Mouse (Mus musculus): ENCODE results near the gene Trim2. TPM values are rescaled to one million over a fixed set of nuclear protein-coding genes. Genes with fewer than 3 reads are reported as not detected.

The Trim2 gene
- polyA plus RNA-seq, 1 experiment from 2014 or later = 138 TPM

DNA sequence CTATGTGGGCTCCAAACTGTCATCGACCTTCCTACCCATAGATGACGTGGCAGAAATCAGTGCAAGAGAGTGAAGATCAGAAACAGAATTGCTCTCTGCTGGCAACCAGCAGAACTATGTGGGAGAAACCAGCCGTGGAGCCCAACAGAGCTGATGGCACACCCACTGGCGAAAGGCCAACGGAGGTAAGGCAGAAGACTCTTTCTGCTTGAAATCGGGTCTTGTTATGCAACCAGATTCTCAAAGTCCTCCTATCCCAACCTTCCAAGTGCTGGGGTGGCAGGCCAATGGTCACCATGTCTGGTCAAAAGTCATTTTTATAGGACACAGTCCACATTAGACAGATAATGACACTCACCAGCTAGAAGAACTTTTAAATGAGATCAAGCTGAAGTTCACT lies 92.2 kb downstream of the Trim2 start:
- WGBS = 84% methylated on average over 6 of the region's 6 CpGs
- Histone ChIP-seq H3K9ac (no peak overlapping the region; the same call in 1 of the 2 replicates), H3K9me3 (replicated peaks) (no peaks in the 10 kb centered on the region), H3K27ac (peak overlapping the region; percentile 82; the same call in 1 of the 2 replicates), H3K27me3 (no peaks in the 10 kb centered on the region), H3K4me2 (peak overlapping the region; percentile 44; the same call in 1 of the 2 replicates), H3K4me1 (peaks cover 81% of the 10 kb centered on the region), H3K36me3 (ENCODE audit: poor library complexity, severe bottlenecking) (peaks cover 14% of the 10 kb centered on the region), H3K4me3 (no peak overlapping the region)
- no peak for ATAC-seq

DNA sequence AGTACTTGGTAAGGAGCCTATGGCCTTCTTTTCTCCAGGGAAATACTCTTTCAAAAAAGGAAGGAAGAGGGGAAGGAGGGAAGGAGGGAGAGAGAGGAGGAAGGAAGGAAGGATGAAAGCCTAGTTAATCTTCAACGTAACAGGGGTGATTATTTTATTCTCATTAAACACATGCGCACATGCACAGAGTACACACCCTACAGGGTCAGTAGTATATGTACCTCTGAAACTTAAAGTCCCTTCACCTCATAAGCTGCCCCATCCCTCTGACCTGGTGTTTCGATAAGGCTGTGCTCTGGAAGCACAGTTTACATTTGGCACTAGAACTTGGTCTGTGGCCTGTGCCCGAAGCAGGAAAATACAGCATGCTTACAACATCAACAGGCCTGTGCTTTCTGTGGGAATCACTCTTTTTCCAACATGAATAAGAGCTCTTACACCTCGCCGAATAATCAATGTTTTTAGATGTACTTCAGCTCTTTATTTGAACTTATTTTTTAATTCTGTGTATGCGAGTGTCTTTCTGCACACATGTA lies 95.3 kb downstream of the Trim2 start:
- H3K27ac ChIP-seq = no peak overlapping the region
- H3K4me1 ChIP-seq = peaks cover 50% of the 10 kb centered on the region
- no peak overlapping the region for H3K4me2 ChIP-seq
- no peaks in the 10 kb centered on the region for H3K27me3 ChIP-seq
- H3K36me3 ChIP-seq (ENCODE audit: poor library complexity, severe bottlenecking) = peaks cover 45% of the 10 kb centered on the region
- ATAC-seq = no peak
- WGBS = 93% methylated on average over 7 of the region's 7 CpGs
- no peak overlapping the region for H3K9ac ChIP-seq
- H3K9me3 ChIP-seq (replicated peaks) = no peaks in the 10 kb centered on the region
- no peak overlapping the region for H3K4me3 ChIP-seq

DNA sequence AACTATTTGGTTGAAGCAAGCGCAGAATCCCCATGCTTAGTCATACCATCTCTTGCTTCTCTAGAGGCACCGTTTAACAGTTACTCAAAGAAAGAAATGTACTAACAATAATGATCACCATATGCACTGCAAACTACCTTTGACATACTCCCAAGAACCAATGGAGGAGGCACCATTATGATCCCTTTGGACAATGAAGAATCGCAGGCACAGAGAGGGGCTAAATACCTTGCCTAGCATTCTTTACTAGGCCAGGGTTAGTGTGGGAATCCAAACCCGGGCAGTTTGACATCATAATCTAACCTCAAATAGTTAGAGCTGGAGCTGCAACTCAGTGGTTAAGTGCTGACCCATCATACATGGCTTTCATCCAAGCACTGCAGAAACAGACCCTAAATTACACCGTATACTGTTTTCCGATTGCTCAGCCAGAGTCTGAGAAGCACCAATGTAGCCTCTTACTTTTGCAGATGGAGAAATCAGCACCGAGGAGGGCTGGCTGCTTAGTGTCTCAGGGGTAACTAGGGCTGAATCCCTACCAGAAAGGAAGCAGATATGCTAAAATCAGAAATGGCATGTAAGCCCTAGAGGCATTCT lies 97.7 kb downstream of the Trim2 start:
- 94% methylated on average over 7 of the region's 7 CpGs for WGBS
- Histone ChIP-seq H3K4me1 (peaks cover 26% of the 10 kb centered on the region), H3K9ac (no peak overlapping the region), H3K9me3 (replicated peaks) (no peaks in the 10 kb centered on the region), H3K27me3 (no peaks in the 10 kb centered on the region), H3K27ac (no peak overlapping the region), H3K4me2 (no peak overlapping the region), H3K4me3 (no peak overlapping the region), H3K36me3 (ENCODE audit: poor library complexity, severe bottlenecking) (peaks cover 65% of the 10 kb centered on the region)
- ATAC-seq = no peak

DNA sequence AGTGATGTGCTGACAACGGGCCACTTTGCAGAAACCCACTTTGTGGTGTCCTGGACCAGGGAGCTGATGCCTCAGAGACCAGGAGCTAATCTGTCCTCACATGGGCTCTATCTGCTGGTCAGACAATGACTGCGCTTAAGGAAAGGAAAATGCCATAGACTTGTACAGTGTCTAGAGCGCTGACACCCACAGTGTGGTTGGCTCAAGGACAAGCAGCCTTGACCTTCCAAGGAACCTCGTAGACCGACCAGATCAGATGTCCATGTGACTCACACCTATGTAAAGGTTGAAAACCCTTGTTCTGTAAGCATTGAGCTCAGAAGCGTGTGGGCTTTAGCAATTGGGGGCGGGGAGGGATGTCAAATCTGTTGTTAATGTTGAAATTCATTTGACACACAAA lies 98.2 kb downstream of the Trim2 start:
- no peak overlapping the region for H3K4me2 ChIP-seq
- 94% methylated on average over 7 of the region's 7 CpGs for WGBS

GRCm38 (mm10) chr3:84207366-84207765 lies 99.3 kb downstream of the Trim2 start:
- H3K9me3 ChIP-seq (replicated peaks) = no peaks in the 10 kb centered on the region
- H3K36me3 ChIP-seq (ENCODE audit: poor library complexity, severe bottlenecking) = peaks cover 60% of the 10 kb centered on the region
- no peak overlapping the region for H3K4me3 ChIP-seq
- H3K27me3 ChIP-seq = no peaks in the 10 kb centered on the region
- peaks cover 18% of the 10 kb centered on the region for H3K4me1 ChIP-seq
- no peak overlapping the region for H3K27ac ChIP-seq
- H3K9ac ChIP-seq = no peak overlapping the region
- 60% methylated on average over 2 of the region's 2 CpGs for WGBS
- no peak; the same call in 1 of the 2 replicates for ATAC-seq
- H3K4me2 ChIP-seq = no peak overlapping the region

More for the DNA sequence above, 98.2 kb downstream of the Trim2 start:
- Histone ChIP-seq H3K4me1 (peaks cover 23% of the 10 kb centered on the region), H3K36me3 (ENCODE audit: poor library complexity, severe bottlenecking) (peaks cover 65% of the 10 kb centered on the region), H3K4me3 (no peak overlapping the region), H3K9ac (no peak overlapping the region), H3K27me3 (no peaks in the 10 kb centered on the region), H3K9me3 (replicated peaks) (no peaks in the 10 kb centered on the region), H3K27ac (no peak overlapping the region)
- no peak for ATAC-seq

DNA sequence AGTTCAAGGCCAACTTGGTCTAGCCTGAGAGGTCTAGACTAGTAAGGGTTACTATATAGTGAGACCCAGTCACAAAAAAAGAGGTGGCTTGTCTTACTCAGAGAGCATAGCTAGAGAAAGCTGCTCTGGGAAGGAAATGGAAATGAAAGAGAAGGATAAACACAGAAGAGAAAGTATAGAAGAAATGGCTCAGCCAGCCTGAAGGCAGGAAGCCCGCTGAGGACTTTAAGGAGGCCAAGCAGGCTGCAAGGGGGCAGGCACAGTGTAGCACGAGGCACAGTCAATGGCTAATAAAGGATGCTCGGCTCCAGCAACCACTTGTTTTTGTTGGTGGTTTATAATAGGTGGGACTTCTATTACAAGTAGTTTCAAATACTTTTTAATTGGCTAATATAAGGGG lies 100.6 kb downstream of the Trim2 start:
- Histone ChIP-seq H3K4me1 (peaks cover 24% of the 10 kb centered on the region), H3K27me3 (no peaks in the 10 kb centered on the region), H3K27ac (no peak overlapping the region), H3K9me3 (replicated peaks) (no peaks in the 10 kb centered on the region), H3K36me3 (ENCODE audit: poor library complexity, severe bottlenecking) (peaks cover 65% of the 10 kb centered on the region), H3K4me2 (no peak overlapping the region), H3K4me3 (no peak overlapping the region), H3K9ac (no peak overlapping the region)
- 83% methylated on average over 3 of the region's 3 CpGs for WGBS
- no peak for ATAC-seq

GRCm38 (mm10) chr3:84205650-84206049 lies 101.0 kb downstream of the Trim2 start:
- Histone ChIP-seq H3K4me2 (no peak overlapping the region), H3K9ac (no peak overlapping the region), H3K9me3 (replicated peaks) (no peaks in the 10 kb centered on the region), H3K4me1 (peaks cover 24% of the 10 kb centered on the region), H3K4me3 (no peak overlapping the region), H3K27ac (no peak overlapping the region), H3K36me3 (ENCODE audit: poor library complexity, severe bottlenecking) (peaks cover 65% of the 10 kb centered on the region), H3K27me3 (no peaks in the 10 kb centered on the region)
- WGBS = 89% methylated on average over 6 of the region's 6 CpGs
- ATAC-seq = no peak

DNA sequence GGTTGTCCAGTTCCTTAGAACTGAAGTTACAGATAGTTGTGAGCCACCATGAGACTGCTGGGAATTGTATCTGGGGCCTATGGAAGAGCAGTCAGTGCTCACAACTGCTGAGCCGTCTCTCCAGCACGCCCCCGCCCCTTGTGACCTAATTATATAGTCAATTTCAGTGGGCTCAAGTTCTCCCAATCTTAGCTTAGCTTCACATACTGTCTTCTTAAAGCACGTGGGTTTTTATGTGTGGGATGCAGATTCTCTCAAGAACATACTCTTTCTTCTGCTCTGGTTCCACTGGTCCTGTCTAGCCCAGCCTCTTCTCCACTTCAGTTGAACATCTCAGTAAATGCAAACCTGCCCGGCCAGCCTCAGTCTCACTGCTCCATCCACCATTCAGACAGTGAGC lies 102.0 kb downstream of the Trim2 start:
- Histone ChIP-seq H3K27me3 (no peaks in the 10 kb centered on the region), H3K36me3 (ENCODE audit: poor library complexity, severe bottlenecking) (peaks cover 60% of the 10 kb centered on the region), H3K4me2 (no peak overlapping the region), H3K9ac (no peak overlapping the region), H3K27ac (no peak overlapping the region), H3K4me1 (peaks cover 21% of the 10 kb centered on the region), H3K4me3 (no peak overlapping the region), H3K9me3 (replicated peaks) (no peaks in the 10 kb centered on the region)
- no peak for ATAC-seq
- 83% methylated on average over 5 of the region's 5 CpGs for WGBS

DNA sequence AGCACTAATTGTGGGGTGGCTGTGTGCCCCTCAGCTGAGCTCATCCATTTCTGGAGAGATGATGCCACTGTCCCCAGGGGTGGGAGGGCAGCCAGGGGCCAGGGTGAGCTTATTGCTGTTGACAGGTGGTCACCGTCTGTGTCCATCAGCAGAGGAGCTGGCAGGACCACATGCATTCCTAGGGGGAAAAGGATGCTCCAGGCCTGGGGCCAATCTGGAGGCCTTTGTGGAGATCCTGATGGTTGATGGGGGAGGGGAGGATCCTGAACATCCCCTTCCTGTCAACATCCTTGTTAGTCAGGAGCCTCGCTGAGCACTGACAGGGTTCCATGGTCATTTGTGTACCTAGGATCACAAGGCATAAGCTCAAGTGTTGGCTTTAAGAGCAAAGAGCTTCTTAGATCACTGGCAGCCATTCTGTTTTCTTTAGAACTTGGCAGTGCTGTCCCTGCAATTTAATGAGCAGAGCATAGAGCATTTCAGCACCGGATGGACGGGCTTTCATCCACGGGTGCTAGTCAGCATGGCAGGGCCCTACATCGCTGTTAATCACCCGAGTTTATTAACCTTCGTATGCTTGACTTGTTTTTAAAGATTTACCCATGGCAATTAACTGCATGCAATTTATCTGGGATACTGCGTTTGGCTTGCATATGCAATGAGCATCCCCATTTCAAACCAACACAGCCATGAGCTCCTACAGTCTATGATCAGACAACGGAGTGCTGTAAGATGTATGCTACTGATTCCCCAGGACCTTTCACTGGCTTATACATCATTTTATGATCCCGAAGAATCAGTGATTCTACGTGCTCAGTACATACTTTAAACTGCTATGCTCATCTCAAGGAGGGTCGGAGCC lies 105.9 kb downstream of the Trim2 start:
- WGBS = 35% methylated on average over 13 of the region's 13 CpGs
- peak; percentile 94 for ATAC-seq
- H3K27me3 ChIP-seq = no peaks in the 10 kb centered on the region
- H3K27ac ChIP-seq = peak overlapping the region; percentile 90
- peaks cover 23% of the 10 kb centered on the region for H3K4me1 ChIP-seq
- no peaks in the 10 kb centered on the region for H3K9me3 ChIP-seq (replicated peaks)
- peaks cover 35% of the 10 kb centered on the region for H3K36me3 ChIP-seq (ENCODE audit: poor library complexity, severe bottlenecking)
- H3K4me2 ChIP-seq = no peak overlapping the region
- no peak overlapping the region for H3K4me3 ChIP-seq
- H3K9ac ChIP-seq = no peak overlapping the region

- H3K4me2 ChIP-seq = no peak overlapping the region
- no peak overlapping the region for H3K9ac ChIP-seq
- peaks cover 23% of the 10 kb centered on the region for H3K4me1 ChIP-seq
- H3K27ac ChIP-seq = peak overlapping the region; percentile 25; the same call in 1 of the 2 replicates
- no peaks in the 10 kb centered on the region for H3K27me3 ChIP-seq
- 95% methylated on average over 9 of the region's 9 CpGs for WGBS
- peaks cover 25% of the 10 kb centered on the region for H3K36me3 ChIP-seq (ENCODE audit: poor library complexity, severe bottlenecking)
- no peak overlapping the region for H3K4me3 ChIP-seq
- H3K9me3 ChIP-seq (replicated peaks) = no peaks in the 10 kb centered on the region
- no peak for ATAC-seq
These were observed 107.2 kb downstream of the Trim2 start for GRCm38 (mm10) chr3:84199516-84199915.

DNA sequence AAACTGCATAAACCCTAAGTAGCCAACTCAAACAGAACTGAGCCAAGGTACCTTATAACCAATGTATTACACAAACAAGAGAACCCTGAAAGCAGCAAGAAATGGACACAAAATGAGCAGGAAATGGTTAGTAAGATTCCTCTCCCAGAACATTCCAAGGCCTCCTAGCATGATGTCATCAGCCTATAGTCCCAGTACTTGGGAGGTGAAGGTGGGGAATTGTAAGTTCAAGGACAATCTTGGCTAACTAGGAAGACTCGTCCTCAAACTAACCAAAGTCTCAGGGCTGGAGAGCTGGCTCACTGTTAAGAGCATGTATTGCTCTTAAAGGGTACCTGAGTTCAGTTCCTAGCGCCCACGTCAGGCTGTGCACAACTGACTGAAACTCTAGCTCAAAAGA lies 108.4 kb downstream of the Trim2 start:
- peaks cover 35% of the 10 kb centered on the region for H3K36me3 ChIP-seq (ENCODE audit: poor library complexity, severe bottlenecking)
- WGBS = 92% methylated on average over 3 of the region's 3 CpGs

GRCm38 (mm10) chr3:84193881-84194280 lies 112.8 kb downstream of the Trim2 start:
- Histone ChIP-seq H3K4me1 (peaks cover 19% of the 10 kb centered on the region), H3K27me3 (no peaks in the 10 kb centered on the region; the same call in 1 of the 2 replicates), H3K9ac (no peak overlapping the region), H3K36me3 (ENCODE audit: poor library complexity, severe bottlenecking) (peaks cover 69% of the 10 kb centered on the region), H3K27ac (no peak overlapping the region), H3K4me3 (no peak overlapping the region), H3K9me3 (replicated peaks) (no peaks in the 10 kb centered on the region), H3K4me2 (no peak overlapping the region)
- WGBS = 66% methylated on average over 4 of the region's 4 CpGs
- ATAC-seq = no peak

More for the DNA sequence above, 108.4 kb downstream of the Trim2 start:
- H3K4me2 ChIP-seq = no peak overlapping the region
- ATAC-seq = no peak
- H3K4me3 ChIP-seq = no peak overlapping the region
- H3K4me1 ChIP-seq = peaks cover 23% of the 10 kb centered on the region
- no peaks in the 10 kb centered on the region for H3K27me3 ChIP-seq
- H3K9ac ChIP-seq = no peak overlapping the region
- no peak overlapping the region for H3K27ac ChIP-seq
- no peaks in the 10 kb centered on the region for H3K9me3 ChIP-seq (replicated peaks)

All from forebrain, embryonic 13.5 days (tissue).